Mouse (Mus musculus): ENCODE data around the gene Mctp1. TPM values are rescaled to one million over a fixed set of nuclear protein-coding genes. Genes with fewer than 3 reads are reported as not detected.

The Mctp1 gene
- total and polyA plus RNA-seq, 2 experiments from 2014 or later = 7.2 to 13.5 TPM

GRCm38 (mm10) chr13:77002628-77003027, 618.3 kb downstream of the Mctp1 start:
- DNase-seq = no peak

GRCm38 (mm10) chr13:77003684-77004083, 619.3 kb downstream of the Mctp1 start:
- ATAC-seq (no peak), DNase-seq (no peak)
- Histone ChIP-seq H3K4me2 (ENCODE audit: low read depth) (no peak overlapping the region), H3K9me3 (ENCODE audit: low read length) (no peaks in the 10 kb centered on the region), H3K27ac (ENCODE audit: low read depth, low read length) (no peak overlapping the region), H3K27me3 (ENCODE audit: insufficient read depth, low read length) (no peaks in the 10 kb centered on the region), H3K36me3 (ENCODE audit: insufficient read depth) (no peaks in the 10 kb centered on the region), H3K4me1 (ENCODE audit: insufficient read depth) (no peaks in the 10 kb centered on the region), H3K9ac (no peak overlapping the region), H3K4me3 (ENCODE audit: low read depth, low read length) (no peak overlapping the region)
- no peak for TF ChIP-seq CTCF (IDR thresholded peaks at IDR 0.05; ENCODE audit: low read depth)
- 94% methylated on average over 1 of the region's 1 CpGs for WGBS

More at GRCm38 (mm10) chr13:77002628-77003027, 618.3 kb downstream of the Mctp1 start:
- no peaks in the 10 kb centered on the region for H3K27me3 ChIP-seq (ENCODE audit: insufficient read depth, low read length)
- 57% methylated on average over 3 of the region's 3 CpGs for WGBS
- H3K9me3 ChIP-seq (ENCODE audit: low read length) = no peaks in the 10 kb centered on the region
- no peak overlapping the region for H3K9ac ChIP-seq
- no peak overlapping the region for H3K27ac ChIP-seq (ENCODE audit: low read depth, low read length)
- H3K4me2 ChIP-seq (ENCODE audit: low read depth) = no peak overlapping the region
- no peaks in the 10 kb centered on the region for H3K4me1 ChIP-seq (ENCODE audit: insufficient read depth)
- no peak overlapping the region for H3K4me3 ChIP-seq (ENCODE audit: low read depth, low read length)
- no peak for TF ChIP-seq CTCF (IDR thresholded peaks at IDR 0.05; ENCODE audit: low read depth)
- no peaks in the 10 kb centered on the region for H3K36me3 ChIP-seq (ENCODE audit: insufficient read depth)
- no peak for ATAC-seq

- Histone ChIP-seq H3K27me3 (ENCODE audit: insufficient read depth, low read length) (no peaks in the 10 kb centered on the region), H3K27ac (ENCODE audit: low read depth, low read length) (no peak overlapping the region), H3K4me1 (ENCODE audit: insufficient read depth) (no peaks in the 10 kb centered on the region), H3K36me3 (ENCODE audit: insufficient read depth) (no peaks in the 10 kb centered on the region), H3K9me3 (ENCODE audit: low read length) (no peaks in the 10 kb centered on the region), H3K9ac (no peak overlapping the region), H3K4me3 (ENCODE audit: low read depth, low read length) (no peak overlapping the region), H3K4me2 (ENCODE audit: low read depth) (no peak overlapping the region)
- 77% methylated on average over 2 of the region's 2 CpGs for WGBS
- TF ChIP-seq CTCF (IDR thresholded peaks at IDR 0.05; ENCODE audit: low read depth) = no peak
- ATAC-seq = peak; percentile 58; the same call in 1 of the 2 replicates
- DNase-seq = peak; percentile 9
Observed at GRCm38 (mm10) chr13:77018851-77019250, 634.5 kb downstream of the Mctp1 start.

- H3K9me3 ChIP-seq (ENCODE audit: low read length) = no peaks in the 10 kb centered on the region
- no peak overlapping the region for H3K27ac ChIP-seq (ENCODE audit: low read depth, low read length)
- TF ChIP-seq CTCF (IDR thresholded peaks at IDR 0.05; ENCODE audit: low read depth) = no peak
- DNase-seq = no peak
- H3K4me3 ChIP-seq (ENCODE audit: low read depth, low read length) = no peak overlapping the region
- no peaks in the 10 kb centered on the region for H3K27me3 ChIP-seq (ENCODE audit: insufficient read depth, low read length)
- H3K9ac ChIP-seq = no peak overlapping the region
- WGBS = 39% methylated on average over 5 of the region's 5 CpGs
- H3K4me1 ChIP-seq (ENCODE audit: insufficient read depth) = no peaks in the 10 kb centered on the region
- H3K4me2 ChIP-seq (ENCODE audit: low read depth) = no peak overlapping the region
- H3K36me3 ChIP-seq (ENCODE audit: insufficient read depth) = no peaks in the 10 kb centered on the region
- no peak for ATAC-seq
Observed at GRCm38 (mm10) chr13:77029594-77029993, 645.3 kb downstream of the Mctp1 start.

GRCm38 (mm10) chr13:77043375-77043774, 659.0 kb downstream of the Mctp1 start:
- Histone ChIP-seq H3K27me3 (ENCODE audit: insufficient read depth, low read length) (no peaks in the 10 kb centered on the region), H3K4me3 (ENCODE audit: low read depth, low read length) (no peak overlapping the region), H3K9ac (no peak overlapping the region), H3K4me1 (ENCODE audit: insufficient read depth) (no peaks in the 10 kb centered on the region), H3K4me2 (ENCODE audit: low read depth) (no peak overlapping the region), H3K36me3 (ENCODE audit: insufficient read depth) (no peaks in the 10 kb centered on the region), H3K27ac (ENCODE audit: low read depth, low read length) (no peak overlapping the region), H3K9me3 (ENCODE audit: low read length) (no peaks in the 10 kb centered on the region)
- no peak for ATAC-seq
- 48% methylated on average over 1 of the region's 1 CpGs for WGBS
- TF ChIP-seq CTCF (IDR thresholded peaks at IDR 0.05; ENCODE audit: low read depth) = no peak
- DNase-seq = no peak

- peak; percentile 59 for TF ChIP-seq CTCF (IDR thresholded peaks at IDR 0.05; ENCODE audit: low read depth)
- Histone ChIP-seq H3K9ac (no peak overlapping the region), H3K9me3 (ENCODE audit: low read length) (no peaks in the 10 kb centered on the region), H3K27me3 (ENCODE audit: insufficient read depth, low read length) (no peaks in the 10 kb centered on the region), H3K4me1 (ENCODE audit: insufficient read depth) (no peaks in the 10 kb centered on the region), H3K27ac (ENCODE audit: low read depth, low read length) (no peak overlapping the region), H3K36me3 (ENCODE audit: insufficient read depth) (no peaks in the 10 kb centered on the region), H3K4me2 (ENCODE audit: low read depth) (0 out of 2 replicates have a peak overlapping the region, but pooled peaks have one; percentile 26), H3K4me3 (ENCODE audit: low read depth, low read length) (peak overlapping the region; percentile 16; the same call in 1 of the 2 replicates)
- DNase-seq (peak; percentile 57), ATAC-seq (peak; percentile 68)
- WGBS = 36% methylated on average over 1 of the region's 1 CpGs
Observed at GRCm38 (mm10) chr13:77045375-77045774, 661.0 kb downstream of the Mctp1 start.

- Histone ChIP-seq H3K36me3 (ENCODE audit: insufficient read depth) (no peaks in the 10 kb centered on the region), H3K4me3 (ENCODE audit: low read depth, low read length) (peak overlapping the region; percentile 36), H3K9me3 (ENCODE audit: low read length) (no peaks in the 10 kb centered on the region), H3K27ac (ENCODE audit: low read depth, low read length) (peak overlapping the region; percentile 69), H3K4me2 (ENCODE audit: low read depth) (peak overlapping the region; percentile 39), H3K4me1 (ENCODE audit: insufficient read depth) (no peaks in the 10 kb centered on the region), H3K27me3 (ENCODE audit: insufficient read depth, low read length) (no peaks in the 10 kb centered on the region), H3K9ac (peak overlapping the region; percentile 47)
- no peak for TF ChIP-seq CTCF (IDR thresholded peaks at IDR 0.05; ENCODE audit: low read depth)
- WGBS = 39% methylated on average over 10 of the region's 10 CpGs
- ATAC-seq = peak; percentile 30
- DNase-seq = peak; percentile 71
Observed at GRCm38 (mm10) chr13:77046416-77046815, 662.1 kb downstream of the Mctp1 start.

Data from forebrain, postnatal 0 days (tissue).